Mouse (Mus musculus): ENCODE results near the gene Dhrs11.

The Dhrs11 gene

GRCm38 (mm10) chr11:84822487-84822886 is 6.3 kb downstream of the Dhrs11 start:
- DNase-seq, result no peak

GRCm38 (mm10) chr11:84821131-84821770 is 7.5 kb downstream of the Dhrs11 start:
- DNase-seq, result no peak

- DNase-seq, result peak; percentile 97
These were observed 9.7 kb downstream of the Dhrs11 start, which contains the start of gene Mrm1 for GRCm38 (mm10) chr11:84818961-84819692. Mrm1 (minus strand) TSS chr11:84819515.

GRCm38 (mm10) chr11:84818085-84818960 is 10.5 kb downstream of the Dhrs11 start:
- peak; percentile 84 for DNase-seq

- no peak for DNase-seq
These were observed 11.4 kb downstream of the Dhrs11 start for GRCm38 (mm10) chr11:84817362-84817761.

GRCm38 (mm10) chr11:84813724-84814510 is 14.9 kb downstream of the Dhrs11 start:
- peak; percentile 76 for DNase-seq

GRCm38 (mm10) chr11:84804373-84804772 is 24.4 kb downstream of the Dhrs11 start:
- no peak for DNase-seq

GRCm38 (mm10) chr11:84797627-84798353 is 31.0 kb downstream of the Dhrs11 start:
- peak; percentile 78 for DNase-seq

GRCm38 (mm10) chr11:84797026-84797425 is 31.8 kb downstream of the Dhrs11 start:
- no peak for DNase-seq

- peak; percentile 65 for DNase-seq
These were observed 34.2 kb downstream of the Dhrs11 start for GRCm38 (mm10) chr11:84794496-84795113.

GRCm38 (mm10) chr11:84793545-84793944 is 35.2 kb downstream of the Dhrs11 start:
- DNase-seq, result no peak

GRCm38 (mm10) chr11:84790383-84790782 is 38.4 kb downstream of the Dhrs11 start:
- DNase-seq, result no peak

GRCm38 (mm10) chr11:84780143-84780870 is 48.5 kb downstream of the Dhrs11 start:
- DNase-seq, result no peak

- no peak for DNase-seq
These were observed 53.2 kb downstream of the Dhrs11 start for GRCm38 (mm10) chr11:84775560-84775959.

GRCm38 (mm10) chr11:84774870-84775514 is 53.8 kb downstream of the Dhrs11 start:
- no peak for DNase-seq
